Mouse (Mus musculus) liver, postnatal 0 days (tissue): ENCODE data around the gene Drd3.

ENCODE experiments used
- CTCF ChIP-seq: sonication (generic); IDR thresholded peaks from 2 replicates; pipeline ENCODE4 v1.5.1; 2016; ENCODE audit warnings: antibody characterized with exemption, low read depth
- EP300 ChIP-seq: IDR thresholded peaks from 2 replicates; pipeline ENCODE4 v1.6.1; 2016; ENCODE audit warnings: antibody characterized with exemption, low read depth, mild to moderate bottlenecking

GRCm38 (mm10) chr16:43732900-43733299 lies 20.9 kb upstream of the Drd3 start:
- TF ChIP-seq EP300 (no peak), CTCF (no peak)
